Mouse (Mus musculus) urinary bladder, postnatal 14 days (tissue): ENCODE data around the gene Gm11034.

Experiments used
- DNase-seq: peaks from one replicate; pipeline ENCODE4 v3.0.0; 2021; ENCODE audit warnings: low spot score

Gm11034 gene

GRCm38 (mm10) chr8:72210710-72211109, 2.7 kb downstream of the Gm11034 start:
- DNase-seq = no peak

GRCm38 (mm10) chr8:72210222-72210621, 3.2 kb downstream of the Gm11034 start:
- no peak for DNase-seq

- no peak for DNase-seq
Observed at GRCm38 (mm10) chr8:72208582-72208981, 4.9 kb downstream of the Gm11034 start.

DNA sequence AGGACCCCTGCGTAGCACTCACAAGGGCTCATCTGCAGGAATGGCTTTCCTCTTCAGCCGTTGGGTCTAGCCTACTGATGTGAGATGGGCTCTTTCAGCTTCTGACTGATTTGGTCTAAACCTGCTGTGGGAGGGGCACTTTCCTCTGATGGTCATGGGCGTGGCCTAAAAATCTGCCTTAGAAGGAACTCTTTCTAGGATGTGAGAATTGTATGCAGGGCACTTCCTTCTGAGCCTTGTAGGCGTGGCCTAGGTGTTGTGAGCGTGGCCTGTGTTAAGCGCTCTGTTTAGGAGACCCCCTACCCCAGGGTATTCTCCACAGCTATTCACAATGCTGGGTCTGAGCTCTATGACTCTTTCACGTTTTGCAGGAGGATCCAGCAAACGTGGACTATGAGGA, 15.4 kb downstream of the Gm11034 start:
- DNase-seq = no peak

GRCm38 (mm10) chr8:72192065-72192464, 21.4 kb downstream of the Gm11034 start:
- no peak for DNase-seq

DNA sequence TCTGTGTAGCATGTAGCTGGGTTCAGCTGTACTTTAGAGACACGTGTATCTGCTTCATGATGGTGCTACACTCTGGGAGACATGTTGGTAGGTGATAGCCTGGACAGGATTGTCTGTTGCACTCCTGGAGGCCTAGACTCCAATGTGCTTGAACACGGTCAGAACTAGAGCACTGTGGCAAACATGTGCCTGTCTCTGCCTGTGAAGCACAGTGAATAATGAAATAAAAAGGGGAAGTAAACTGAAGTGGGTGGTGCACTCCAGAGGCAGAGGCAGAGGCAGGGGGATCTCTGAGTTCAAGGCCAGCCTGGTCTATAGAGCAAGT, 23.3 kb downstream of the Gm11034 start:
- no peak for DNase-seq

DNA sequence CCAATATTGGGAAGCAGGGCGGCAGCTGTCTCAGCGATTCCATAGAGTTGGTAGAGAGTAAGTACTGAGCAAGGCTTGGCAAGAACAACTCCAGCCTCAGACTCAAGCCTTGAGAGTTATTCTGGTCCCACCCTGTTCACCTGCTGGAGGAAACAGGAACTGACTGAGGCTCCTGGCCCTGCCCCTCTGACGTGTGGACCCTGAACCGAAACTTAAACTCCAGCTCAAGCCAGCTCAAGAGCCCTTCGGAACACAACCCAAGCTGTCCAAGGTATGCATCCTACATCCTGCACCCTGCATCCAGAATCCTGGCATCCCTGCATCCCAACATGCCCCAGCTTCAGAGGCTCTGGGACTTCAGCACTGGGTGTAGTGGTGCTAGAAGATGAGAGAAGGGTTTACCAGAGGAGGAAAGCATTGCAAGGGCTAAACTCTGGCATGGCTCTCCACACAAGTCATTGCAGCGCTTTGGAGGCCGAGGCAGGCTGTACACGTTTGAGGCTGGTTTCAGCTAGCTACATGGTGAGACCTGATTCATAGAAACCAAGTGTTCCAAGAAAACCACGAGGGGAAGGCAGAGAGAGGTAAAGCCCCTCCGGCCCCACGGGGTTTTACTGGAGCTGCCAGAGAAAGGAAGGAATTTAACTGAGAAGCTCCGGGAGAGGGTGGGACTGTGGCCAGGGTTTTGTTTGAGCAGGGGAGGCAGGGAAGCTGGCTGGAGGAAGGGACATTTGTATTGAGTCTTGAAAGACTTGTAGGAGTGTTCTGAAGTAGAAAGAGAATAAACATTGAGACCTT, 23.8 kb downstream of the Gm11034 start, which contains the start of gene Hsh2d:
Hsh2d (plus strand) TSS at position 222 of the 798 bp plus-strand sequence.
- DNase-seq = no peak

- DNase-seq = no peak
Observed at GRCm38 (mm10) chr8:72187793-72188331, 25.6 kb downstream of the Gm11034 start.

DNA sequence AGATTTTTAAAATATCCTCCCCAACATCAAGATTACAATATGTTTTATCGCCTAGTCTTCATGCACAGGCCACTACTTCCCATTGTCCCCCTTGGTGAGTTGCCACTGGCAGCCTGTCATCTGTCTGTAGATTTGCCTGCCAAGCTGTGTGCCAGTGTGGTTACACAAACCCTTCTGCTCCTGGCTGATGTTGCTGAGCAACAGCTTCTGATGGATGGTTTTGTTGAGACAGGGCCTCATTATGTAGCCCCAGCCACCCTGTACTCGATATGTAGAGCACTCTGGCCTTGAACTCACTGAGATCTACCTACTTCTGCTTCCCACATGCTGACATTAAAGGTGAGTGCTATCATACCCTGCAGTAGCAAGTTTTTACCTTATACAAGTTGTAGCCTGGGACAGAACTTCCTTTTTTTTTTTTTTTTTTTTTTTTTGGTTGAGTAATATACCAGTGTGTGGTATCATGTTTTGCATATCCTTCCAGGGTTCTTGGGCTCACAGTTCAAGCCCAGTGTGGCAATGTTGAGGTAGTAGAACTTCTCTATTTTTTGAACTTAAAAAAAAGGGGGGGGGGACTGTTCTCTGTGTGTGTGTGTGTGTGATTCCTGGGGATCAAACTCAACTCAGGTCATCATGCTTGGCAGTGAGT, 29.8 kb downstream of the Gm11034 start:
- no peak for DNase-seq

- DNase-seq = peak; percentile 75
Observed at GRCm38 (mm10) chr8:72177346-72177925, 36.0 kb downstream of the Gm11034 start.

- no peak for DNase-seq
Observed at GRCm38 (mm10) chr8:72169681-72170249, 43.7 kb downstream of the Gm11034 start.

DNA sequence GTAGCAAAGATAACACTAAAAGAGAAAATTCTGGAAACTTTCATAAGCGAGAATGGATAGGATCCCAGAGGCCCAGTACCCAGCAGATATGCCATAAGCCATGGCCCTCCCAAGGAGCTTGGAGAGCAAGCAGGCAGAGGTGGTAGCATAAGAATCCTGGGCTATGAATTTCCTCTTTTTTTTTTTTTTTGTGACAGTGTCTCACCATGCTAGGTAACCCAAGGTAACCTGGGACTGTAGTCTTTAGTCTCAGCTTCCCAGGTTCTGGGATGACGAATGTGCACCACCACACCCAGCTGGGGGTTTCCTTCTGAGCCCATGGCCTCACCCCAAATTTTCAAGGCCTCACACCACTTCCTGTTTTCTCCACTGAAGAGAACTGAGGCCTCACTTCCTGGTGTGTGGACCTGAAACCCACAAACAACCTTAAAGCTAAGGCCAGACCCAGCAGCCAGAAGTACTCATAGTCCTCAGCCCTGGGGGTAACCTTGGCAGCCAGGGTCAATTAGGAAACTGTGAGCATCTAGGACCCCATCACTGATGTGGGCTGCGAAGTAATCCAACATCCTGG, 44.3 kb downstream of the Gm11034 start:
- DNase-seq = no peak
